Mouse (Mus musculus) effector memory CD4-positive, alpha-beta T cell, adult 7 months (primary cell): ENCODE results near the gene Sbk1. TPM values are rescaled to one million over a fixed set of nuclear protein-coding genes. Genes with fewer than 3 reads are reported as not detected.

Source experiments
- polyA plus RNA-seq: library from polyadenylated mRNA; unstranded; fragments of 100-300 nt; shearing (Covaris generic); gene quantifications from one replicate; pipeline ENCODE4 v1.2.1, GENCODE M21; 2017

Gene Sbk1
- polyA plus RNA-seq = 26.4 TPM

GRCm38 (mm10) chr7:126271712-126272683 lies at the start of gene Sbk1:
Sbk1 (plus strand) TSS chr7:126272619.

Other genes starting within 250 kb of the Sbk1 start
- gene Gsg1l, start 190.2 kb upstream of the Sbk1 start, polyA plus RNA-seq = not detected
- 132 TPM for gene Xpo6, start 72.1 kb upstream of the Sbk1 start, polyA plus RNA-seq
- gene Lat, start 97.0 kb downstream of the Sbk1 start, polyA plus RNA-seq = 662 TPM
- gene Spns1, start 104.8 kb downstream of the Sbk1 start, polyA plus RNA-seq = 41.4 TPM
- gene Nfatc2ip, start 124.1 kb downstream of the Sbk1 start, polyA plus RNA-seq = 3.8 TPM
- 0.12 TPM for gene Cd19, start 142.3 kb downstream of the Sbk1 start, polyA plus RNA-seq
- gene Rabep2, start 156.1 kb downstream of the Sbk1 start, polyA plus RNA-seq = 48.7 TPM
- gene Atp2a1, start 190.5 kb downstream of the Sbk1 start, polyA plus RNA-seq = not detected
- 49.8 TPM for gene Sh2b1, start 202.8 kb downstream of the Sbk1 start, polyA plus RNA-seq
- gene Tufm, start 214.7 kb downstream of the Sbk1 start, polyA plus RNA-seq = 98.5 TPM
- gene Atxn2l, start 230.8 kb downstream of the Sbk1 start, polyA plus RNA-seq = 106 TPM